Mouse (Mus musculus): ENCODE results near the gene Chrna9. TPM values are rescaled to one million over a fixed set of nuclear protein-coding genes. Genes with fewer than 3 reads are reported as not detected.
"Not testable (repeated sequence)": the region's sequence is repeated elsewhere in the genome, so short reads cannot be mapped to it uniquely, and the experiment has no call there.

Gene Chrna9
- total RNA-seq, 2 experiments from 2014 or later: 1.9 to 8.2 TPM

DNA sequence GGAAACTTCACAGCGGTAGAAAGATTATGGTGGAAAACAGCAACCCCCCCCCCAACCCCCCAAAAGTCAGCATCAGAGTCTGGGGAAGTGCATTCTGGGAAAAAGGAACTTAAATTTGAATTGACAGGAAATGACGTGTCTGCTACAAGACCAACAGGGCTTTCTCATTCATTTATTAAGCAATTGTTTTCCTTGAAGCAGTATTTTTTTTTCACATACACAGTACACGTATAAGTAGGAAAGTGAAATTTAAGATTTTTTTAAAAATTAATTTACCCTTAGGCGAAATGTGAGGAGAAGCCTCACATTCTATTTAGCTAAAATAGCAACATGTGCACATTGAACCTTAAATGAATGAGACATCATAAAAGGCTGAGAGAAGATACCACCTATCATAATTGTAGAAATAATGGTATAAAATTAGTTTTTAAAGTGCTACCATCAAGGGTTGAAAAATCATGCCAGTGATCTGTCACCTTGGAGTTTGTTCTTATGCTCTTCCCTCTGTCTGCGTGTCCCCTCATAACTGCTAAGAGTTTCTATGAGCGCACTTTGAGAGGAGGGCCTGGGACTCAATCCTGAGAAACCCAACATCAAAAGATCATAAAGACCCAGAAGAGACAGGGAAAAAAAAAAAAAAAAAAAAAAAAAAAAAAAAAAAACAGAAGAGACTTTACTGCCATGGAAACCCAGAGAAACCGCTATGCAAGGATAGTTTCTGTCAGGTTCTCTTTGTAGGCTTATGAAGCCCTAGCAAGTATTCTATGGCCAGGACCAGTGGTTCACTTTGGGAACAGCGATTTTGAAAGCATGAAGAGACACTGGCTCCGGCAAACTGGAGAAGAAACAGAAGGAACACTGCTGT is 21.7 kb downstream of the Chrna9 start:
- no peak for DNase-seq (ENCODE audit: low spot score)

DNA sequence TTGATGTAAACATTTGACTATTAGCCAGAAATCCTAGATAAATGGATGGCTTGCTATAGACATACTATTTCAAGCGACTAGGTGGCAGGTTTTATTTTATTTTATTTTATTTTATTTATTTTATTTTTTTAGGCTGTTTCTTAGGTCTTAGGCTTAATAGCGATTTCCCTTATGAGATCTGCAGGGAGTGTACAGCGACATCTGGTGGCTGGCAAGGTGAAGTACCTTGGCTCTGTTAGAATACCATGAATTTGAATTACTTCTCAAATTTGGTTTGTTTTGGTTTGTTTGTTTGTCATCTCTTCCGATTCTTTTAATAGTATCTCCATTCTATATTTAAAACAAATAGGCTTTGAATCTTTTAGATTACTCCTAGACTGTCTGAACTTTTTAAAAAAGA is 23.9 kb downstream of the Chrna9 start:
- DNase-seq (ENCODE audit: low spot score): peak; percentile 42

DNA sequence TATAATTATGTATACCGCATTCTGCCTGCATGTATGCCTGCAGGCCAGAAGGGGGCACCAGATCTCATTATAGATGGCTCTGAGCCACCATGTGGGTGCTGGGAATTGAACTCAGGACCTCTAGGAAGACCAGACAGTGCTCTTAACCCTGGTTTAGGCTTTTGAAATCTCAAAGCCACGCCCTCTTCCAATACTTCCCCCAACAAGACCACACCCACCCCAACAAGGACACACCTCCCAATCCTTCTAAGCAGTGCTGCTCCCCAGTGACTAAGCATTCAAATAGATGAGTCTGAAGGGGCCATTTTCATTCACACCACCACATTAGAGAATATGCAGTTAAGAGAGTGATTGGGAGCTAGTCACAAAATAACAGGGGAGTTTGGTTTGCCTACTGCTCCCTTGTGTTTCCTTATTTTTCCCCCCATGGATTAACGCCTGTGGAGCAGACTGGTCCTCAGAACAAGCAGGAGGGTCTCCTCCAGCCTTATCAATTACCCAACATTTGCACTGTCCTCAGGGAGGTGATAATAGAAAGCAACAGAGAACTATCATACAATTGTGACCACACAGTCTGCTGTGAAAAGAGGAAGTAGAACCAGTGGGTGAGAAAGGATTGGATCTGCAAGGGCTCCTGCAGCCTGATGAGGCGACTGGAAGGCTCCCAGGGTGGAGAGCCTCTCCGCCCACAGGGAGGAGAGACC is 25.3 kb downstream of the Chrna9 start:
- no peak for DNase-seq (ENCODE audit: low spot score)

DNA sequence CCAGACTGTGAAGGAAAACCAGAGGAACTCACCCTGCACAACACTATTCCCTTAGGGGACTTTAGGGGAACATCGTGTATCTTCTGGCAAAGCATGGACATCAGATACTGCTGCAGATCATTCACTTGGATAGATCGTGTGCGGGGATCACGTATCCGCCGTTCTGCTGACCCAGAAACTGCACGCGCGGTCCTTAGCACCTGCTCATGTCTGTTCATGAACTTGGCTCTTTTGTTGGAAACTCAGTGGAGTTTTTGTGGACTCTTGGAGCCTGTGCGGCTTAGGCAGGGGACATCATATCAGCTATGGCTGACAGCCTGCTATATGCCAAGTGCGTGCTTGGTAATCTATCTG is 25.9 kb downstream of the Chrna9 start:
- peak; percentile 84 for DNase-seq (ENCODE audit: low spot score)

DNA sequence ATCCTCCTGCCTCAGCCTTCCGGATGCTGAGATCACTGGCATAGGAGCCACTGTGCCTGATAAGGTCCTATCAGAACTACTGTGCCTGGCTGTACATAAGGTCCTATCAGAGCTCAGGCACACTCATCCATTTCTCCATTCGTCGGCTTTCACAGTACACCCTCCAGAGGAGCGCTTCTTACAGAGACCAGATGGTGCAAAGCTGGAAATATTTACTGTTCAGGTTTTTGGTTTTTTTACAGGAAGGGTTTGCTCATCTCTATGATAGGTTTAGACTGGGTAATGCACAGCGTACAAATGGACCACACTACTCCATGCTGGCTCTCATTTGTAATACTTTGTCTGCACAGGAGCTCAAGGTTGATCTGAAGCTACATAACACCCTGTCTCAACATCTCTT is 28.6 kb downstream of the Chrna9 start:
- no peak for DNase-seq (ENCODE audit: low spot score)

DNA sequence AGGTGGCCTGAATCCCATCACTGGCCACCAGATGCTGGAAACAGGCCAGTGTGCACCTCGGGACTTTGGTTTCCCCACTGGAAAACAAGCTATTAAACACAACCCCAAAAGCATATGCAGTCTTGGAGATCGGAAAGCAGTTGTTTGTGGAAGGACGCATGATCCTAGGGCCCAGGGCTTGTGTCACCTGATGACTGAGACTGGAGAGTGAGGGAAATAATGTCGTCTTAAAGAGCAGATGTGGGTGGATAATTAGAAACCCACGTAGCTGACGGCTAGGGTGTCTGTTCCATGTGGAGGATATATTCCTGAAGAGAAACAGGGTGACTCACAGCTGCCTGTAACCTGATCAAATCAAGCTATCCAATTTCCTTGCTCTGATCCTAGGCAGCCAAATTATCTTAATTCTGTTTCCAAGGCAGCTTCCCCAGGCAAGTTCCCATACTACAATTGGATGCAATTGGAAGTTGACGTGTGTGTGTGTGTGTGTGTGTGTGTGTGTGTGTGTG is 31.1 kb downstream of the Chrna9 start:
- DNase-seq (ENCODE audit: low spot score): peak; percentile 55

DNA sequence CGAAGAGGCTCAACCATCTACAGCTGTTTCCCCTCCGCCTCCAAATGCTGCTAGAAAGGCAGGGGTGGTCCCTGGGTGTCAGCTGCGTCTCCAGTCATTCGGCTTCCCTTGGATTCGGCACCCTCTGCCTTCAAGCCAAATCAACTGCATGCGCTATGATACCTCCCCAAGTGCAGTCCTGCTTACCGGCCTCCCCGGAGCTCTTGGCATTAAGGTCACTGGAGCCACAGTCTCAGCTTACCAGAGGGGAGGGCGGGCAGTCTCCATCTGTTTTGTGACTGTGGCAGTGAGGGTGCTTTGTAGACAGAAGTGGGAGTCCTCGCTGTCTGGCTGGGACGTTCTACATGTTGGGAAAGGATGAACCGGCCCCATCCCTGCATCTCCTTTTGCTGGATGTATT is 32.4 kb downstream of the Chrna9 start:
- DNase-seq (ENCODE audit: low spot score): peak; percentile 55

DNA sequence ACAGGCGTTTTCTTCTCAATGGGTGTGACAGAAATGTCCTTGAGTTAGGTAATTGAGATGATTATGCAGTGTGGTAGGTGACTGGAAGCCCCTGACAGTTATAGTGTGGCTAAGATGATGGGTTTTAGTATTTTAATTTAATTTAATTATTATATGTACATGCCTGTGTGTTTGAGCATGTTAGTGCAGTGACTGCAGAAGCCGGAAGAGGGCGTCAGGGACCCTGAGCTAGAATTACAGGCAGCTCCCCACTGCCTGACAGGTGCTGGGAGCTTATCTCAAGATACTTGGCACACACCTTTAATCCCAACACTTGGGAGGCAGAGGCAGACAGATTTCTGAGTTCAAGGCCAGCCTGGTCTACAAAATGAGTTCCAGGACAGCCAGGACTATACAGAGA is 33.3 kb downstream of the Chrna9 start:
- DNase-seq (ENCODE audit: low spot score): no peak

DNA sequence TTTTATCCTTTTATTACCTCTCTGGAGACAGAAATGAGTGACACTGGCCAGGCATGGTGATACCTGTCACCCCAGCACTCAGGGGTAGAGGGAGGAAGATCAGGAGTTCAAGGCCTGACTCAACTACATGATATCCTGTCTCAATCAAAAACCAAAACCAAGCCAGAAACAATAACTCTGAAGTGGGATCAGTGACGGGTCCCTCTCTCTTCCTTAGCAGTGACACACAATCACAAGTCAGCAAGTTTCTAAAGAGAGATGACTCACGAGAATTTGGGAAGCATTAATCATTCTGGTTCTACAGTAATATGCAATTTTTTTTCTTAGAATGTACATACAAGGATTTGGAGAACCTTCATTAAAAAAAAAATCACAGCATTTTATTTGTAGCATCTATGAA is 38.5 kb downstream of the Chrna9 start:
- no peak for DNase-seq (ENCODE audit: low spot score)

DNA sequence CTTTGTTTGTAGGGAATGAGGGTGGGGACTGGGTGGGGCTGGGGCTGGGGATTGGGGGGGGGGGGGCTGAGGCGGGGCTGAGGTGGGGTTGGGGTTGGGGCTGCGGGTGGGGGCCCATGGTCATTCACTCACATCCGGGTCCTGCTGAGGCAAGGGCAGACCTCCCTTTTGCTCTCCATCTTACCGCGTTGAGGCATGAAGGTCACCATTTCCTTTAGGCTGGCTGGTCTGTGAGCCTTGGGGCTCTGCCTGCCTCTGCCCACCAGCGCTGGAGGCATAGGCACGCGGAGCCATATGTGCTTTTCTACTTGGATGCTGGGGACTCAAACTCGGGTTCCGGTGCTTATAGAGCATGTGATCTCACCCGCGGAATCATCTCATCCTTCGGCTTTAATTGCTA is 41.0 kb downstream of the Chrna9 start:
- DNase-seq (ENCODE audit: low spot score): no peak

DNA sequence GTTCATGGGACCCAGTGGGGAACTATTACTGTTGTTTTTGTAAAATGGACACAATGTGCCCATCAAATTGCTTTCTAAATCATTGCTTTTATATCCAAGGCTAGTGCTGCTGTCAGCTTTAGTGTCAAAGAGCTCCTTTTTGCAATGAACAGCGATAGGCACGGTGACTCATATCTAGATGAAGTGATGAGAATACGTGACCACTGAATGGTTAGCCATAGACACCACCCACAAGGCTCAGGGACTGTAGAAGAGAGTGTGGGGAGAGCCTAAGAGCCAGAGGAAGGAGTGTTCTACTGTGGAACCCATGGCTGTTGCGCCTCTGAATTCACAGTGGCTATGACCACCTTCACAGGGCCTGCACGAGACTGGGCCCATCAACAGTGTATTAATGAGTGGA is 51.7 kb downstream of the Chrna9 start:
- DNase-seq (ENCODE audit: low spot score): no peak

DNA sequence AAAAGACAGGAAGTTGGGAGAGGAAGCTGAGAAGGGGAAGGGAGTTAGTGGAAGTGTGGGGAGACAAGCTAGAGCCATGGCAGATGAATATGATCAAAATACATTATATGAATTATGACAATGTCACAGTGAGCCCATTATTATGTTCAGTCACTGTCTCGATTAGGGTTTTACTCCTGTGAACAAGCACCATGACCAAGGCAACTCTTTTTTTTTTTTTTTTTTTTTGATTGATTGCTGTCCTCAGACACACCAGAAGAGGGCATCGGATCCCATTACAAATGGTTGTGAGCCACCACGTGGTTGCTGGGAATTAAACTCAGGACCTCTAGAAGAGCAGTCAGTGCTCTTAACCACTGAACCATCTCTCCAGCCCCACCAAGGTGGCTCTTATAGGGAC is 52.3 kb downstream of the Chrna9 start:
- DNase-seq (ENCODE audit: low spot score): not testable (repeated sequence)

DNA sequence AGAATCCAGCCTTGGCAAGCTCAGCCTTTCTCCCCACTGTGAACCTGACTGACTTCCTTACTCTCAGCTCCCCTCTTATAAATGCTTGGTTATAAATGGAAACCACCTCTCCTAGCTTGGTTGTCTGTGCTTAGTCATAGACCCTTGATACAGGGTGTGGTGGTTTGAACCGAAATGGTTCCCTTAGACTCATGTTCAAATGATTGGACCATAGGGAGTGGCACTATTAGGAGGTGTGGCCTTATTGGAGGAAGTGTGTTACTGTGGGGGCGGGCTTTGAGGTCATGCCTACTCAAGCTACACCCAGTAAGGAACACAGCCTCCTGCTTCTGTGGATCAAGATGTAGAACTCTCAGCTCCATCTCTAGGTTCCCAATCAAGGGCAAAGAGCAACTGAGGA is 56.5 kb downstream of the Chrna9 start:
- DNase-seq (ENCODE audit: low spot score): no peak

DNA sequence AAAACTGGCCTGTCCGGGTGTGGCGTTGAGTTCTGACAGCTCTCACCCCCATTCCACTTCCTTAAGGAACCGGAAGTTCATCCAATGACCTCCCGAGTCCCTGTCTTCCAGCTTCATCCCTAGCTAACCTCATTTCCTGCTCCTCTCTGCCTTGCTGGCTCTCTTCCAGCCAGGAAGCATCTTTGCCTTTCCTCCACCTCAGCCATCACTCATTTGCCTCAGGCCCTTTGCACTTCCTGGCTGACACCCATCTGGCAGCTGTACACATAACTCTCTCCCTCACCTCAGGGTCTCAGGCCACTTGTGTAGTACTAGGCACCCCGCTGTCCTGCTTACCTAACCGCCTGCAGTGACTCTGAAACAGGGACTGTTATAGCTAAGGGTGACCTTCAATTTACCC is 59.9 kb downstream of the Chrna9 start:
- no peak for DNase-seq (ENCODE audit: low spot score)

DNA sequence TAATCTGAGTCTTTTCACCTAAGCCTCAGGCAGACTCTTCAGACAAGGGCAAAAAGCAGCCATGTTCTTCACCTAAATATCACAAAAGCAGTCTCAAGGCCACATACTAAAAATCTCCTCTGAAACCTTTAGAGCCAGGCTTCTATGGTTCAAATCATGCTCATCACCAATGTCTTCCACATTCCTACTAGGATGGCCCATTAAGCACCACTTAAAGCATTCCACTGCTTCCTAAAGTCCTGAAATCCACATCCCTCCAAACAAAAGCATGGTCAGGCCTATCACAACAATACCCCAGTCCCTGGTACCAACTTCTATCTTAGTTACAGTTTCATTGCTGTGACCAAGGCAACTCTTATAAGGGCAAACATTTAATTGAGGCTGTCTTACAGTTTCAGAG is 63.1 kb downstream of the Chrna9 start:
- DNase-seq (ENCODE audit: low spot score): no peak

DNA sequence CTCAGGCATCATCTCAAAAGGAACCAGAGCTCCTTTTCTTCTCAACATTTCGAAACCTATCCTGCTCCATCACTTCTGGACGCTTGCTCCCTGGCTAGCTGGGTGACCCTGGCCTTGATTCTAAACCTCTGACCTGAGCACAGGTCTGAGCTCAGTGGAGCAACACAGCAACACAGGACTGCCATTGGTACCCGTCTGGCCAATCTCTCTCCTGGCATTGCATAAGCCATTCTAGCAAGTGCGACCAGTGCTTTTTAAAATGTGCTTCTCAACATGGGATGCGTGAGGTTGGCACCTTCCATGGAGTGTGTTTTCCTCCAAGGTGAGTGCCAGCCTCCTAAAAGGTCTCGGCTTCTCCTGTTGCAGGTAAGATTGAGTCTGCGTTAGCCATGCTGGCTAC is 64.4 kb downstream of the Chrna9 start:
- no peak for DNase-seq (ENCODE audit: low spot score)

DNA sequence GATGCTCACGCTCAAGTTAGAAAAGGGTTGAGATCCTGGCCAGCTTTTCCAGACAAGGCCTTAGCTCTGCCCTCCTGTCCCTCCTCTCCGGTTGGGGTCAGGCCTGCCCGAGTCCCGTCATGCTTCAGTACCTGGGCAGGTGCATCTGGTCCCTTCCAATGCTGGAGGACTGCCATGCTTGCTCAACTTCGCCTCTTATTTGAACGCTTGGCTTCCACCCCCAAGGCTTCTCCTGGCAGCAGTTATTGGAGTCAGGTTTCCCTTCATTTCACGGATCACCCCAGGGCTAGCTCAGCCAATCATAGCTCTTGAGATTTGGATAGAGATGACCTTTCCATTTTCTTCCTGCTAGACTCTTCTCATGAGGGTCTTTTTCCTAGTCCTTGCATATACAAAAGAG is 65.4 kb downstream of the Chrna9 start:
- peak; percentile 38 for DNase-seq (ENCODE audit: low spot score)

DNA sequence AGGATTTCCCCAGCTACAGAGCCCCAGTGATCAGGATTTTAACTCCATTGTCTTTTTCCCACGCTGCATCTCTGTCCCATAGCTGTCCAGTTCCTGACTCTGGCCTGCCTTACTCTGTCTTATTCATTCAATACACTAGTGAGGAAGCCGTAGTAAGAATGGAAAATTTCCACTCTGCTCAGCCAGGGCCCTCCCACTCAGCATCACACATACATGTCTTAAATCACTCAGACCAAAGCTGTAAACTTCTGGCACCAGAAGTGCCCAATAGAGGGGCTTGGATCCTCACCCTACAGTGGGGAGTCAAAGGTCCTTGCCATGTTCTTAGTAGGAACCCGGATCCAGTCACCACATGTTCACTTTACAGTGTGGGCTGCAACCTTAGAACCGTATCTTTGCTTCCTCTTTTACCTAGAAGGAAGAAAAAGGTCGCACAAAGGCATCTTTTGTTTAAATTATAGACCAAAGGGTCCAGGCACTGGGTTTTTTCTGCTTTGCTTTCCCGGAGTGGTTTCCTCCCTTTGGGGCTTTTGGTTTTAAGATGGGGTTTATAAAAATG is 65.9 kb downstream of the Chrna9 start:
- no peak for DNase-seq (ENCODE audit: low spot score)

DNA sequence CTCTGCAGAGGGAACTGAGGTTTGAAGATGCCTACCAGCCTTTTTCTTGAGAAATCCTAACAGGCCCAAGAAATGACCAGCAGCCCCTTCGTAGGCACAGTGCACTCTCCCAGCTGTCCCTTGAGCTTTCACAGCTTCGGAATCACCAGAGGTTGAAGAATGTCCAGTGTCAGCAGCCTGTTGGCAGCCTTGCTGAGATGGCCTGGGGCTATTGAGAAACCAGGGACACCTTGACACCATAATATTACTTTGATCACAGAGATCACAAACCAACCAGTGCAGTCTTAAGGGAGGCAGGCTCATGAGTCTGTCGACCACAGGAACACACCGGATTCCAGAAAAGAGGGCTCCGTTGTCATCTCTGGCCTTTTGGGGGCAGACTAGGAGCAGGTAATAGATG is 66.5 kb downstream of the Chrna9 start:
- DNase-seq (ENCODE audit: low spot score): no peak

DNA sequence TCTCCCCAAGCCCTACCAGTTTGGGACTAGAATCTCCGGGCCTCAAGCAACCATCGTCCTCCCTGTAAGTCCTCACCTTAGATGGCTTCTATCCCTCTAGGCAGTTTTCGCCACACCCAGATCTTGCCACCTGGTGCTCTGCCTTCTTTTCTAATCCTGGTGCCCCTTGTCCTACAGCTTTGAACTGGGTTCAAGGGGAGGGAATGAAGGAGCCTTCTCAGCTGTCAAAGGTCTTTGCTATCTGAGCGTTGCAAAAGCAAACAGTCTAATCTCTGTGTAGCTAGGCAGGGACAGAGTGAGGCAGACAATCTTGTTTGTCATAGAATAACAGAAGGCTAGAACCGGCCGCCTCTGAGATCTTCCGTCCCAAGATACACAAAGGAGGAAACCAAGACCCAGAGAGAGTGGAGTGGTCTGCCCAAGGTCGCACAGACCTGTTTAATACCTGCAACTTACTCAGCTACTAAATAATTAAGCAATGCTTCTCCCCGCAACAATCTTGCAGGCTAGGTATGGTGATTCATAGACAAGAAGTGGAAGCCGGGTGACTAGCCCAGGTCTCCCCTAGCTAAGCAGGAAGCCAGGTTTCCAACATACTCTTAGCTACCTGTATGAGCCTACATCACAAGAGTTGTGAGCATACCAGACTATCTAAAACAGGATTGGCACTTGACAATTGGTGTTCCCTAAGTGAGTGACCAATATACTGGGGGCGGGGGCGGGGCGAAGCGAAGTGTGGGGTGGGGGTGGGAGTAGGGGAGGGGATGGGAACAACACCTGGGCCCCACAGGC is 69.6 kb downstream of the Chrna9 start, which contains the start of gene 9130230L23Rik:
Gene 9130230L23Rik (minus strand): TSS at position 152 of the 792 bp plus-strand sequence.
- DNase-seq (ENCODE audit: low spot score): no peak

DNA sequence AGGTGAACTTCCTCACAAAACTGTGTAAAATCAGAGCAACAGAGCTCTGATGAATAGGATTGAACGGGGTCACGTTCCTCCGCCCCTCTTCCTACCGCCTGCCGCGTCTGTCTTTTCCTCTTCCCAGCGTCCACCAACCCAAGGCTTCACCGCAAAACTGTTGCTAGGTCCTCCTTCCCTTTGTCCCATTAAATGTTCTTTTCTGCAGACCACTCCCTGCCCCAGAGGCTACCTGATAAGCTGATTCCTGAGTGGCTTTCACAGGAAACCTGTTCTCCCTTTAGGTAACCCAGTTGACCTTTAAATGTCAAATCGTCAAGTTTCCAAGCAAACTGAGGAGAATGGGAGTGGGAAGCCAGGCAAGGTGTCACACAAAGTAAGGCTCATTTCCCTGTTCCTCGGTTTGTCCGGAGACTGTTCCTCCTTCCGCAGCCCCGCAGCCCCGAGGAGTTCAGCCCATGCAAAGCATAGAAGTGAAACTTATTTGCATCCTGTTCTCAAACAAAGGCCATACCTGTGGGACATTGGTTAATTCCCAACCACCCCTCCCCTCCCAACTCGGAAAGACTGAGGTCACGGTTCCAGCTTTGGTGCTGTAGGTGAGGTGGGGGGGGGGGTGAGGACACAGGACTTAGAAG is 70.4 kb downstream of the Chrna9 start:
- no peak for DNase-seq (ENCODE audit: low spot score)

Data from gastrocnemius, adult 18-20 months (tissue).